Mouse (Mus musculus) lung, embryonic 14.5 days (tissue): ENCODE results near the gene Nfrkb. TPM values are rescaled to one million over a fixed set of nuclear protein-coding genes. Genes with fewer than 3 reads are reported as not detected.

Experiments used
- ATAC-seq: fragments of 200-750 bp; cut with Nextera tagmentation; 2 replicates; pipeline ENCODE4 v1.8.0; 2017; ENCODE audit warnings: mild to moderate bottlenecking, moderate TSS enrichment, moderate library complexity; ENCODE audit not compliant: insufficient read depth
- DNase-seq: peaks from one replicate; pipeline ENCODE4 v3.0.0-alpha.2; 2015
- H3K27ac ChIP-seq: fragments of 300-500 bp; sonication (generic); 2 replicates; pipeline ENCODE4 v1.5.1; 2014; ENCODE audit warnings: low read depth, mild to moderate bottlenecking, moderate library complexity
- H3K27me3 ChIP-seq: fragments of 300-500 bp; sonication (generic); 2 replicates; pipeline ENCODE4 v1.6.1; 2014; ENCODE audit warnings: low read length, control low read depth; ENCODE audit not compliant: insufficient read depth
- H3K36me3 ChIP-seq: fragments of 300-500 bp; sonication (generic); 2 replicates; pipeline ENCODE4 v1.6.1; 2014; ENCODE audit warnings: control low read depth; ENCODE audit not compliant: insufficient read depth
- H3K4me1 ChIP-seq: fragments of 300-500 bp; sonication (generic); 2 replicates; pipeline ENCODE4 v1.6.1; 2014; ENCODE audit warnings: antibody characterized with exemption, control low read depth; ENCODE audit not compliant: insufficient read depth
- H3K4me2 ChIP-seq: fragments of 300-500 bp; sonication (generic); 2 replicates; pipeline ENCODE4 v1.6.1; 2014; ENCODE audit warnings: mild to moderate bottlenecking
- H3K4me3 ChIP-seq: fragments of 300-500 bp; sonication (generic); 2 replicates; pipeline ENCODE4 v1.5.1; 2014; ENCODE audit warnings: low read depth, low read length
- H3K9ac ChIP-seq: fragments of 300-500 bp; sonication (generic); 2 replicates; pipeline ENCODE4 v1.6.1; 2014
- H3K9me3 ChIP-seq: fragments of 300-500 bp; sonication (generic); 2 replicates; pipeline ENCODE4 v1.6.1; 2016; ENCODE audit warnings: low read depth, low read length, control low read depth
- CTCF ChIP-seq: IDR thresholded peaks from 2 replicates; pipeline ENCODE4 v1.5.1; 2016; ENCODE audit warnings: antibody characterized with exemption, low read depth
- WGBS: fragments of 180-500 bp; shearing (Covaris S2); extraction: QIAGEN DNeasy Blood & Tissue Kit; methylation state at CpG from one replicate; pipeline ENCODE4 v1.1.7; 2014; 5-methylcytosine and 5-hydroxymethylcytosine counted together
- polyA plus RNA-seq: library from polyadenylated mRNA; unstranded; fragments of >200 nt; fragmentation: Nextera tagmentation; extraction: Ambion mirVana; gene quantifications from 2 replicates; pipeline ENCODE4 v1.2.1, GENCODE M21; 2014

The Nfrkb gene
- polyA plus RNA-seq, 1 experiment from 2014 or later, result 27.0 TPM

DNA sequence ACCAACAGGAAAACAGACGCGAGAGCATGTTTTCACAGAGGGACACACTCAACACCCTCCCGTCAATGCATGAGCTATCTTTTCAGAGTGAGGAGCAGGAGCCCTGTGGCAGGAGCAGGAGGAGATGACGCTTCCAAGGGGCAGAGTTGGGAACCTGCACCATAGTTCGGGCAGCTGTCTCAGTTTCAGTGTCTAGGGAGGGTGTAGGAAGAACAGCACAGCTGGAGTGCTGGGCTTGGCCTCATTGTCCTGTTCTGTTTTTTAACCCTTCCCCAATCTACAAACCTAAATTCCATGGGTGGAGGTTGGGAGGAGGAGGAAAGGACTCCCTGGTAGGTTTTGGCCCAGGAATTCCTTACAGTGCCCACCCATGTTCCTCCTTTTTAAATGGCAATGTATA is 52.8 kb downstream of the Nfrkb start:
- ATAC-seq, result no peak
- H3K36me3 ChIP-seq, result no peaks in the 10 kb centered on the region
- TF ChIP-seq CTCF, result no peak
- H3K9me3 ChIP-seq, result no peaks in the 10 kb centered on the region
- no peak overlapping the region for H3K9ac ChIP-seq
- no peak for DNase-seq
- no peaks in the 10 kb centered on the region for H3K4me1 ChIP-seq
- 62% methylated on average over 5 of the region's 5 CpGs for WGBS
- no peak overlapping the region for H3K4me2 ChIP-seq
- H3K27me3 ChIP-seq, result no peaks in the 10 kb centered on the region
- H3K4me3 ChIP-seq, result no peak overlapping the region
- H3K27ac ChIP-seq, result no peak overlapping the region

DNA sequence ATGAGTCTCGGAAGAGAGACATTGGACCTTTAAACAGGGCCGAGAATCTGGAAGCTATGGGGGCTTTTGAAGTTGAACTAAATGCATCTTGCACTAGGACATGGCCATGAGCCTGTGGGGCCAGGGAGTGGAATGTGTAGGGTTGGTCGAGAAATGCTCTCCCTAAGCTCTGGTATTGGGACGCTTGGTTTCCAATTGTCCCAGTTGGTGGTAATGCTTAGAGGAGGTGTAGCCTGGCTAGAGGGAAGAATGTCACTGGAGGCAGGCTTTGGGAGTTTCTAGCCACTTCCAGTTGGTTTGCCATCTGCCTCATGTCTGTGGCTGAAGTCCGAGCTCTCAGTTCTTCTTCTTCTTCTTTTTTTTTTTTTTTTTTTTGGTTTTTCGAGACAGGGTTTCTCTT is 53.3 kb downstream of the Nfrkb start:
- Histone ChIP-seq H3K27ac (no peak overlapping the region), H3K9ac (no peak overlapping the region), H3K4me2 (no peak overlapping the region), H3K27me3 (no peaks in the 10 kb centered on the region), H3K36me3 (no peaks in the 10 kb centered on the region), H3K9me3 (no peaks in the 10 kb centered on the region), H3K4me1 (no peaks in the 10 kb centered on the region), H3K4me3 (no peak overlapping the region)
- TF ChIP-seq CTCF, result no peak
- WGBS, result 83% methylated on average over 5 of the region's 6 CpGs
- DNase-seq, result no peak
- ATAC-seq, result no peak

DNA sequence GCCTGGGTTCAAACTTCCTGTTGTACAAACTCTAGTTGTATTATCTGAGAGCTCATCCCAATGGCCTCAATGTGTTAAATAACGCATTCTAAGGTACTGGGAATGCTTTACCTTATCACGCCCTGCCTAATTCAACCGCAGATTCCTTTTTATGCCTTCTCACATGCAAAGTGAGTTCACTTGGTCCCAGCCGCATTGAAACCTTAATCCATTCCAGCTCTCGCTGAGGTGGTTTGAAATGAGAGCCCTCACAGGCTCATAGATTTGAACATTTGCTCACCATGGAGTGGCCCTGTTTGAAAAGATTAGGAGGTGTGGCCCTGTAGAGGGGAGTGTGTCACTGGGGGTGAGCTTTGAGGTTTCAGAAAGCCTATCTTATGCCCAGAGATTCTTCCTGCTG is 54.4 kb downstream of the Nfrkb start:
- Histone ChIP-seq H3K9ac (no peak overlapping the region), H3K4me2 (no peak overlapping the region), H3K4me3 (no peak overlapping the region), H3K4me1 (no peaks in the 10 kb centered on the region), H3K27ac (no peak overlapping the region), H3K9me3 (no peaks in the 10 kb centered on the region), H3K27me3 (no peaks in the 10 kb centered on the region), H3K36me3 (no peaks in the 10 kb centered on the region)
- 84% methylated on average over 5 of the region's 5 CpGs for WGBS
- no peak for ATAC-seq
- DNase-seq, result no peak
- no peak for TF ChIP-seq CTCF

DNA sequence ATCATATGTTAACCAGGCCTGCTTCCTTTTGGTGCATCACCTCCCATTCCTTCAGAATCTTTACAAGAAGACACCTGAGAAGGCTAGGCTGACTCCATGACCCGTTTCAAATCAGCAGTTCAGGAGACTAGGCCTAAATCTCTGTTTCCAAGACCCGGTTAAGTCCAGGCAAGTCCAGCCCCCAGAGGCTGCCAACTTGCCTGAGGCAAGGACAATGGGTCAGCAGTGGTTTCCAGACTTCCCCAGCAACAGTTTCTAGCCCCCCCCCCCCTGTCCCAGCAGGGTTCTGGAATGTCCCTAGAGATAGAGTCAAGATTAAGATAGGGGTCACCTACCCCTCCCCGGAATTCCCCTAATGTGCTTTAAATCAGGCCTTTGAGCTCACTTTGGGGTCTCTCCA is 55.5 kb downstream of the Nfrkb start:
- WGBS, result 85% methylated on average over 3 of the region's 3 CpGs
- no peaks in the 10 kb centered on the region for H3K36me3 ChIP-seq
- no peak overlapping the region for H3K27ac ChIP-seq
- TF ChIP-seq CTCF, result no peak
- no peak overlapping the region for H3K9ac ChIP-seq
- no peak overlapping the region for H3K4me3 ChIP-seq
- no peaks in the 10 kb centered on the region for H3K27me3 ChIP-seq
- H3K4me1 ChIP-seq, result no peaks in the 10 kb centered on the region
- no peak overlapping the region for H3K4me2 ChIP-seq
- DNase-seq (no peak), ATAC-seq (no peak)
- no peaks in the 10 kb centered on the region for H3K9me3 ChIP-seq

DNA sequence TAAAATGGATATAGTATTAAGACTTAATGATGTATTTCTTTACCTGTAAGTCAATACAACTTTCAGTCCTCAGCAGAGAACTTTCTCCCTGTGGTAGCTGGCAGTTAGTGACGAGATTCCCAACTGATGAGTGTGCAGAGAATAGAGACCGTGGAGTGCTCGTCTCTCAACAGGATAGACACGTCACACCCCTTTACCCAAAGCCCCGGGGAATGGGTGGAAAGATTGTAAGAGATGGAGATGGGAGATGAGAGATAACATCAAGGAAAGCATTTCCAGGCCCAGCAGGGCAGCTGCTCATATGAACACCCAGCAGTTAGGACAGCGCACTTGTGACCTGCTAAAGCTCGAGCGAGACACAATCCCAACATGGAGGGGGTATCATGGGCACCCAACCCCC is 58.2 kb downstream of the Nfrkb start:
- no peak for DNase-seq
- no peak for ATAC-seq

DNA sequence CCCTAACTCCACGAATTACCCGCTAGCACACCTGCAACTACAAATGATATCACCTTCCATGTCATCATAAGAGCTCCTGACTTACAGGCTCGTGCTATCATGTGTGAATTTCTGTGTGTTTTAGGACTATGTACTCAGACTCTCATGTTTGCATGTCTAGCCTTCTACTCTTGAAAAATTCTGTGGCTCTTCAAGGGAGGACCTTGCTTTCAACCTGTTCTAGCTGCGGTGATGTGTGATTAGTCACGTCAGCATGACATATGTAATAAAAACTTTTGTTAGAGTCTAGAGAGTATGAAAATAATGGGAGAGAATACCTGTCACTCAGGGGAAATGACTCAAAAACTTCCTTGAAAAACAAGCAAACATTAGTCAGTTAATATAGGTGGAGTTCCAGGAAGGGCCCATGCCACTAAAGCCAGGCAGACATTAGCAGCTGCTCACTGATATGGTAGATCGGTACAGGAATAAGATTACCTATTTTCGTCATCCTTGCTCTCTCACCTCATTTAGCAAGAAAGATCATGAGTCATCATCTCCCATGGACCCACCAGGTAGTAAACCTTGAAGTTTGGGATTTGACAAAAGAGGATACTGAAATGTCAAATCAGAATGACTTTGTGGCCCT is 63.3 kb downstream of the Nfrkb start:
- ATAC-seq (no peak), DNase-seq (no peak)
- Histone ChIP-seq H3K4me1 (no peaks in the 10 kb centered on the region), H3K36me3 (no peaks in the 10 kb centered on the region), H3K27ac (no peak overlapping the region), H3K9me3 (no peaks in the 10 kb centered on the region), H3K4me2 (no peak overlapping the region), H3K4me3 (no peak overlapping the region), H3K27me3 (no peaks in the 10 kb centered on the region), H3K9ac (no peak overlapping the region)
- 71% methylated on average over 7 of the region's 7 CpGs for WGBS
- no peak for TF ChIP-seq CTCF

More for the DNA sequence above, 58.2 kb downstream of the Nfrkb start:
- Histone ChIP-seq H3K4me1 (no peaks in the 10 kb centered on the region), H3K9me3 (no peaks in the 10 kb centered on the region), H3K4me2 (no peak overlapping the region), H3K4me3 (no peak overlapping the region), H3K27me3 (no peaks in the 10 kb centered on the region), H3K9ac (no peak overlapping the region), H3K36me3 (no peaks in the 10 kb centered on the region), H3K27ac (no peak overlapping the region)
- WGBS, result 65% methylated on average over 8 of the region's 8 CpGs
- TF ChIP-seq CTCF, result no peak

DNA sequence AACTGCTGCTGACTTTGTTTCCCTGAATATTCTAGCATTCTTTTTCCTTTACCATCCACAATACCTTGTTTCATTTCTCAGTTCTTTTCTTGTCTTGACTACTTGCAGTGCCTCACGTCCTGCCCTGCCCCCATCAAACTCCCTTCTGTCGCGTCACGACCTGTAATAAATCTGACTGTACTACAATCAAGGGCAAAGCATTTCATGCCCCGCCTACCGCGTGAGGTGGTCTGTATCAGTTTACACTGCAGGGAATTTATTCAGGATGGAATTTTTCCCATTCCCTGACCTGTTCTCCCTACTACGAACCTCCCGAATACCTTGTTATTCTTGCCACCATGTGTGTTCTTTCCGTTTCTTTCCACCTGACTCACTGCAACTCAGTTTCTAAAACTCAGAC is 66.2 kb downstream of the Nfrkb start:
- Histone ChIP-seq H3K9ac (no peak overlapping the region), H3K27ac (no peak overlapping the region), H3K4me3 (no peak overlapping the region), H3K4me1 (no peaks in the 10 kb centered on the region), H3K27me3 (no peaks in the 10 kb centered on the region), H3K36me3 (no peaks in the 10 kb centered on the region), H3K4me2 (no peak overlapping the region), H3K9me3 (no peaks in the 10 kb centered on the region)
- ATAC-seq (no peak), DNase-seq (no peak)
- WGBS, result 48% methylated on average over 10 of the region's 10 CpGs
- no peak for TF ChIP-seq CTCF

DNA sequence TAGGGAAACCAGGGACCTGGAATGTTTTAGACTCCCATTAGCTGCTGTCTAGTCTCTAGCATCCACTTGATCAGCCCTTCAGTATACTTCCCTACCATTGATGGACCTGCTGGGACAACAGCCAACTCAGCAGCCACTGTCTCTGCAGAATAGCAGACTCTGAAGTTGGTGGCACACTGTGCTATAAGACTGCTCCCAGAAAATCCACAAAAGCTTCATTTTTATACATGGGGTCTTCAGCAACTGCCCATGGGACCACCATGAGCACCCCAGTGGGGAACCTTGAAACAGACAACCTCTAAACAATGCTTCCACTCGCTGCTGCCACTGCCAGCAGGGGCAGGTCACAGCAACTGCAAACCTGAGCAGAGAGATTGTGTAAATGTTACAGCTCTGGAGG is 68.4 kb downstream of the Nfrkb start:
- no peaks in the 10 kb centered on the region for H3K36me3 ChIP-seq
- H3K27me3 ChIP-seq, result no peaks in the 10 kb centered on the region
- no peak overlapping the region for H3K9ac ChIP-seq
- no peaks in the 10 kb centered on the region for H3K4me1 ChIP-seq
- H3K9me3 ChIP-seq, result no peaks in the 10 kb centered on the region
- H3K4me3 ChIP-seq, result no peak overlapping the region
- H3K27ac ChIP-seq, result no peak overlapping the region
- H3K4me2 ChIP-seq, result no peak overlapping the region
- no peak for TF ChIP-seq CTCF
- ATAC-seq (no peak), DNase-seq (no peak)
- WGBS, result 44% methylated on average over 1 of the region's 1 CpGs
